Mouse (Mus musculus) forebrain, embryonic 16.5 days (tissue): Measurements from ENCODE around the gene Gba. TPM values are rescaled to one million over a fixed set of nuclear protein-coding genes. Genes with fewer than 3 reads are reported as not detected.
A peak's percentile ranks its signal among the peaks of the same experiment; 100 is the strongest.

Experiments
- ATAC-seq: fragments of 200-750 bp; cut with Nextera tagmentation; 2 replicates; pipeline ENCODE4 v1.8.0; 2017; ENCODE audit warnings: mild to moderate bottlenecking, moderate library complexity
- H3K27ac ChIP-seq: fragments of 300-500 bp; sonication (generic); 2 replicates; pipeline ENCODE4 v1.5.1; 2014; ENCODE audit warnings: low read length, control low read depth
- H3K27me3 ChIP-seq: fragments of 300-500 bp; sonication (generic); replicated peaks from 2 replicates; pipeline ENCODE4 v1.6.1; 2014; ENCODE audit warnings: low read length; ENCODE audit not compliant: control insufficient read depth, insufficient read depth
- H3K36me3 ChIP-seq: fragments of 300-500 bp; sonication (generic); 2 replicates; pipeline ENCODE4 v1.6.1; 2014; ENCODE audit not compliant: control insufficient read depth, insufficient read depth
- H3K4me1 ChIP-seq: fragments of 300-500 bp; sonication (generic); replicated peaks from 2 replicates; pipeline ENCODE4 v1.6.1; 2014; ENCODE audit warnings: low read length; ENCODE audit not compliant: control insufficient read depth, insufficient read depth
- H3K4me2 ChIP-seq: fragments of 300-500 bp; sonication (generic); 2 replicates; pipeline ENCODE4 v1.6.1; 2014; ENCODE audit warnings: mild to moderate bottlenecking, low read length, control low read depth
- H3K4me3 ChIP-seq: fragments of 300-500 bp; sonication (generic); replicated peaks from 2 replicates; pipeline ENCODE4 v1.5.1; 2014; ENCODE audit warnings: mild to moderate bottlenecking, low read length, control low read depth
- H3K9ac ChIP-seq: fragments of 300-500 bp; sonication (generic); replicated peaks from 2 replicates; pipeline ENCODE4 v1.6.1; 2014; ENCODE audit warnings: low read depth, low read length, control low read depth
- H3K9me3 ChIP-seq: fragments of 300-500 bp; sonication (generic); 2 replicates; pipeline ENCODE4 v1.6.1; 2016; ENCODE audit warnings: low read length; ENCODE audit not compliant: control insufficient read depth
- WGBS: fragments of 180-500 bp; shearing (Covaris S2); extraction: QIAGEN DNeasy Blood & Tissue Kit; methylation state at CpG from one replicate; pipeline ENCODE4 v1.1.7; 2014; 5-methylcytosine and 5-hydroxymethylcytosine counted together
- polyA plus RNA-seq: library from polyadenylated mRNA; unstranded; fragments of >200 nt; fragmentation: Nextera tagmentation; extraction: Ambion mirVana; gene quantifications from 2 replicates; pipeline ENCODE4 v1.2.1, GENCODE M21; 2015

Gene Gba
- polyA plus RNA-seq, 1 experiment from 2014 or later: 46.7 TPM

DNA sequence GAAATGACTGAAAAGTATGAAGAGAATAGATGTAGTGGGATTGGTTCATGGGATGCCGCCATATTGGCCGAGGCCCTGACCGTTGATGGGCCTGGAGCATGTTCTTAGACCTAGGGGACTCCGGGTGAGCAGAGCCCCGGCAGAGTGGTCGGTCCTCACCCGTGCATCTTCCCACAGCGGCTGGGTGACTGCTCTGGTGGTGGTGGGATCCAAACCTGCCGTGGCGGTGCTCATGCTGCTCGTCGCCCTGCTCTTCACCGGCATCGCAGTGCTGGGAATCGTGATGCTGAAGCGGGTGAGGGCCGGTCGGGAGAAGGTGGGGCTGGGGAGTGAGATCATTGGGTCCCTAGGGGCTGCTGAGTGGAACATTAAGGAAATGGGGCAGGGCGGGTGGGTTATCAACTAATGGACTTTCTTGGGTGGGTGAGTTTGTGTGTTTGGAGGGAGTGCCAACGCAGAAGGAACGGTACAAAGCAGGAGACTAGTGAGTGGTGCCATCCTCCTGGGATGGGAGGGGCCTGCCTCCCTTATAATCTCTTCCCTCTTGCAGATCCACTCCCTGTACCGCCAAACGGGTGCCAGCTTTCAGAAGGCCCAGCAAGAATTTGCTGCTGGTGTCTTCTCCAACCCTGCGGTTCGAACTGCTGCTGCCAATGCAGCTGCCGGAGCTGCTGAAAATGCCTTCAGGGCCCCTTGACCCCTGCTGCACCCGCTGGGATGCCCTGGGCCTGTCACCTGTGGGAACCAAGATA is 20.8 kb upstream of the Gba start:
- no peak overlapping the region for H3K9ac ChIP-seq
- no peak overlapping the region for H3K4me2 ChIP-seq
- peaks cover 29% of the 10 kb centered on the region for H3K4me1 ChIP-seq
- peaks cover 11% of the 10 kb centered on the region for H3K36me3 ChIP-seq
- no peak overlapping the region for H3K4me3 ChIP-seq
- 93% methylated on average over 27 of the region's 27 CpGs for WGBS
- no peaks in the 10 kb centered on the region for H3K9me3 ChIP-seq
- H3K27ac ChIP-seq: no peak overlapping the region; the same call in 1 of the 2 replicates
- no peak for ATAC-seq
- no peaks in the 10 kb centered on the region for H3K27me3 ChIP-seq

GRCm38 (mm10) chr3:89182531-89183057 is 20.1 kb upstream of the Gba start:
- Histone ChIP-seq H3K27me3 (no peaks in the 10 kb centered on the region), H3K27ac (peak overlapping the region; percentile 38), H3K36me3 (peaks cover 11% of the 10 kb centered on the region), H3K4me1 (peaks cover 27% of the 10 kb centered on the region), H3K4me2 (peak overlapping the region; percentile 93), H3K4me3 (peak overlapping the region; percentile 65), H3K9me3 (no peaks in the 10 kb centered on the region), H3K9ac (peak overlapping the region; percentile 89; the same call in 1 of the 2 replicates)
- ATAC-seq: peak; percentile 28
- 50% methylated on average over 7 of the region's 7 CpGs for WGBS

- no peaks in the 10 kb centered on the region for H3K9me3 ChIP-seq
- WGBS: 3% methylated on average over 39 of the region's 39 CpGs
- H3K9ac ChIP-seq: peak within 1 kb of the TSS; percentile 89
- no peaks in the 10 kb centered on the region for H3K27me3 ChIP-seq
- peak; percentile 96 for ATAC-seq
- peak within 1 kb of the TSS; percentile 65 for H3K4me3 ChIP-seq
- peaks cover 11% of the 10 kb centered on the region for H3K36me3 ChIP-seq
- peak within 1 kb of the TSS; percentile 82 for H3K27ac ChIP-seq
- H3K4me2 ChIP-seq: peak within 1 kb of the TSS; percentile 93
- peaks cover 22% of the 10 kb centered on the region for H3K4me1 ChIP-seq
Observed at GRCm38 (mm10) chr3:89183058-89183958, 19.4 kb upstream of the Gba start, which contains the start of gene Fam189b. Gene Fam189b (plus strand): TSS chr3:89183143.

- H3K4me2 ChIP-seq: peak overlapping the region; percentile 93
- peaks cover 11% of the 10 kb centered on the region for H3K36me3 ChIP-seq
- peaks cover 17% of the 10 kb centered on the region for H3K4me1 ChIP-seq
- no peaks in the 10 kb centered on the region for H3K9me3 ChIP-seq
- no peak for ATAC-seq
- peak overlapping the region; percentile 82; the same call in 1 of the 2 replicates for H3K27ac ChIP-seq
- H3K4me3 ChIP-seq: peak overlapping the region; percentile 65
- H3K27me3 ChIP-seq: no peaks in the 10 kb centered on the region
- peak overlapping the region; percentile 89 for H3K9ac ChIP-seq
- WGBS: 61% methylated on average over 6 of the region's 6 CpGs
Observed at GRCm38 (mm10) chr3:89183959-89184315, 18.8 kb upstream of the Gba start.

DNA sequence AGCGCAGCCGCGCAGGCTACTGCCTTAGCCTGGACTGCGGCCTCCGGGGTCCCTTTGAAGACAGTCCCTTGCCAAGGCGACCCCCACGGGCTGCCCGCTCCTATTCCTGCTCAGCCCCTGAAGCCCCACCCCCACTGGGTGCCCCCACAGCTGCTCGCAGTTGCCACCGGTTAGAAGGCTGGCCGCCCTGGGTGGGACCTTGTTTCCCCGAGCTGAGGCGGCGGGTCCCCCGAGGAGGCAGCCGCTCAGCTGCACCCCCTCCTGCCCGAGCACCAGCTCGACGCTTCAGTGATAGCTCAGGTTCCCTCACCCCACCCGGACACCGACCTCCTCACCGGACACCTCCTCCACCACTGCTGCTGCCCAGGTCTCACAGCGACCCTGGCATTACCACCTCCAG is 15.5 kb upstream of the Gba start:
- Histone ChIP-seq H3K27ac (no peak overlapping the region), H3K9ac (no peak overlapping the region), H3K36me3 (no peaks in the 10 kb centered on the region), H3K27me3 (no peaks in the 10 kb centered on the region), H3K4me3 (no peak overlapping the region), H3K9me3 (no peaks in the 10 kb centered on the region), H3K4me1 (peaks cover 17% of the 10 kb centered on the region), H3K4me2 (no peak overlapping the region)
- no peak for ATAC-seq
- whole genome bisulfite sequencing: 34% methylated on average over 23 of the region's 23 CpGs

DNA sequence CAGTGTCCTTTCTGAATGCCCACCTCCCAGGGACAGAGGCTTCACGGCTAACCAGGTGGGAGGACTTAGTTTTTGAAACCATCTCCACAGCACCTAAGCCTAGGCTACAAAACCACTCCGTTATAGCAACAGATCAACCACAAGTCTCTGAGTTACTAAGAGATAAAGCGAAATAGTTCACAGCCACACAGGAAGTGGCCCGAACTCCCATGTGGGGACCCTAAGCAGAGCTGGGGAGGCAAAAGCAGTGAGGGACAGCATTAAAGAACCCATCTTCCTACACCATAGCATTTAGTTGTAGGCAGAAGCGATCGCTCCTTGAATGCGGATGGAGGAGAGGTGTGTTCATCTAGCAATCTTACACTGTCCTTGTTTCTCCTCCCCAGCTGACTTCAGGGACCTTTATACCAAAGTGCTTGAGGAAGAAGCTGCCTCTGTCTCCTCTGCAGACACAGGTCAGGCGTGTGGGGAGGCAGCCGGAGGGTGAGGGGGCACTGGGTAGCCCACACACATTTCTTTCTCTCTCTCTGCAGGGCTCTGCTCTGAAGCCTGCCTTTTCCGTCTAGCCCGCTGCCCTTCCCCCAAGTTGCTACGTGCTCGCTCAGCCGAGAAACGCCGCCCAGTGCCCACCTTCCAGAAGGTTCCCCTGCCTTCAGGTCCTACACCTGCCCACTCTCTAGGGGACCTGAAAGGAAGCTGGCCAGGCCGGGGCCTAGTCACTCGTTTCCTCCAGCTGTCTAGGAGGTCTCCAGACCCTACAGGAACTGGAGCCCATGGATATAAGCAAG is 14.8 kb upstream of the Gba start:
- no peak overlapping the region for H3K4me3 ChIP-seq
- peaks cover 17% of the 10 kb centered on the region for H3K4me1 ChIP-seq
- no peak overlapping the region for H3K27ac ChIP-seq
- no peaks in the 10 kb centered on the region for H3K9me3 ChIP-seq
- ATAC-seq: no peak
- WGBS: 52% methylated on average over 18 of the region's 18 CpGs
- no peaks in the 10 kb centered on the region for H3K27me3 ChIP-seq
- no peak overlapping the region for H3K9ac ChIP-seq
- H3K36me3 ChIP-seq: no peaks in the 10 kb centered on the region
- H3K4me2 ChIP-seq: no peak overlapping the region

DNA sequence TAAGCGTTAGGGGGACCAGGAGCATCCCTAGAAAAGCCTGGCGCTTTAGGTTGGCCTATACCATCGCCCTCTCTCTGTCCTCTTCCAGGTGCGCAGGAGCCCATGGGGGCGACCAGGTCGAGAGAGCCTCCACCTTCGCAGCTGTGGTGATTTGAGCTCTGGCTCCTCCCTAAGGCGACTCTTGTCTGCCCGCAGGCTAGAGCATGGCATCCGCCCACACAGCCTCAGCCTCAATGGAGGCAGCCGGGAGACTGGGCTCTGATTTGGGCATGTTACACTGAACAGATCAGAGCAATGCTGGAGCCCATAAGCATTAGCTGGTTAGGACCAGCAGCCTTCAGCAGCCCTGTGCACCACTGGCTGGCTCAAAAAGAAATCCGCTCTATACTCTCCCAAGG is 14.3 kb upstream of the Gba start:
- WGBS: 54% methylated on average over 12 of the region's 12 CpGs
- H3K27ac ChIP-seq: no peak overlapping the region
- no peaks in the 10 kb centered on the region for H3K36me3 ChIP-seq
- H3K9ac ChIP-seq: no peak overlapping the region
- ATAC-seq: no peak
- H3K4me3 ChIP-seq: no peak overlapping the region
- H3K4me1 ChIP-seq: peaks cover 16% of the 10 kb centered on the region
- no peak overlapping the region for H3K4me2 ChIP-seq
- no peaks in the 10 kb centered on the region for H3K27me3 ChIP-seq
- H3K9me3 ChIP-seq: no peaks in the 10 kb centered on the region

- Histone ChIP-seq H3K4me1 (peaks cover 2% of the 10 kb centered on the region), H3K36me3 (no peaks in the 10 kb centered on the region), H3K4me2 (no peak overlapping the region), H3K9ac (no peak overlapping the region), H3K27ac (no peak overlapping the region), H3K9me3 (no peaks in the 10 kb centered on the region), H3K4me3 (no peak overlapping the region), H3K27me3 (no peaks in the 10 kb centered on the region)
- 93% methylated on average over 8 of the region's 8 CpGs for WGBS
- no peak for ATAC-seq
Observed at GRCm38 (mm10) chr3:89190436-89190835, 12.3 kb upstream of the Gba start.
